Mouse (Mus musculus): ENCODE measurements around the gene Stx11. TPM values are rescaled to one million over a fixed set of nuclear protein-coding genes. Genes with fewer than 3 reads are reported as not detected.

The Stx11 gene
- polyA plus RNA-seq, 2 experiments: 2.1 to 4.4 TPM

- DNase-seq (ENCODE audit: low spot score) (no peak), ATAC-seq (ENCODE audit: low FRiP score, low read depth) (no peak)
- no peaks in the 10 kb centered on the region for H3K27me3 ChIP-seq (ENCODE audit: control insufficient read depth, insufficient read depth, low read length)
- H3K9ac ChIP-seq (ENCODE audit: low read depth, low read length, severe bottlenecking): no peak overlapping the region
- H3K4me1 ChIP-seq (ENCODE audit: control insufficient read depth, insufficient read depth, low read length): no peaks in the 10 kb centered on the region
- no peaks in the 10 kb centered on the region for H3K9me3 ChIP-seq (ENCODE audit: control insufficient read depth, low read length)
- H3K4me3 ChIP-seq (replicated peaks; ENCODE audit: low read length): no peak overlapping the region
- no peak overlapping the region for H3K4me2 ChIP-seq (replicated peaks; ENCODE audit: low read depth, low read length, severe bottlenecking)
- H3K27ac ChIP-seq (replicated peaks; ENCODE audit: low read depth, low read length): no peak overlapping the region
- no peaks in the 10 kb centered on the region for H3K36me3 ChIP-seq (ENCODE audit: control insufficient read depth, insufficient read depth, low read length)
- TF ChIP-seq POLR2A (IDR thresholded peaks at IDR 0.05; ENCODE audit: borderline replicate concordance, extremely low read depth, insufficient read depth, insufficient read length): no peak
- WGBS: 41% methylated on average over 6 of the region's 6 CpGs
Observed at GRCm38 (mm10) chr10:12930351-12930905, 33.7 kb downstream of the Stx11 start.

DNA sequence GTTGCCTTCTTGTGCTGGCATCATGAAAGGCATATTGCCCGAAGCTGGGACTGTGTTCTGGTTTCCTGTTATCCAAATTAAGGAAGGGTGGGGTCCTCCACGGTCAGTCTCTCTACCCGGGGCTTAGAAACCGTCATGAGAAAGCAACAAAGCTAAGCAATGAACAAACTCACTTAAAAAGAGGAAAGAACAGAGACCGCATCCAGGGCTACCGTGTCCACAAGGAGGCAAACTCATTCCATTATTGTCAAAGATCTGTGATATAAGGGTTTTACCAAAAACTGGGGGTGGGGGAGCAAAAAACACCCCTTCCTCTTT, 34.3 kb downstream of the Stx11 start:
- Histone ChIP-seq H3K4me1 (ENCODE audit: control insufficient read depth, insufficient read depth, low read length) (no peaks in the 10 kb centered on the region), H3K36me3 (ENCODE audit: control insufficient read depth, insufficient read depth, low read length) (no peaks in the 10 kb centered on the region), H3K27ac (replicated peaks; ENCODE audit: low read depth, low read length) (no peak overlapping the region), H3K9ac (ENCODE audit: low read depth, low read length, severe bottlenecking) (no peak overlapping the region), H3K4me2 (replicated peaks; ENCODE audit: low read depth, low read length, severe bottlenecking) (no peak overlapping the region), H3K27me3 (ENCODE audit: control insufficient read depth, insufficient read depth, low read length) (no peaks in the 10 kb centered on the region), H3K4me3 (replicated peaks; ENCODE audit: low read length) (no peak overlapping the region), H3K9me3 (ENCODE audit: control insufficient read depth, low read length) (no peaks in the 10 kb centered on the region)
- WGBS: 63% methylated on average over 6 of the region's 6 CpGs
- ATAC-seq (ENCODE audit: low FRiP score, low read depth): no peak
- no peak for TF ChIP-seq POLR2A (IDR thresholded peaks at IDR 0.05; ENCODE audit: borderline replicate concordance, extremely low read depth, insufficient read depth, insufficient read length)
- DNase-seq (ENCODE audit: low spot score): no peak

DNA sequence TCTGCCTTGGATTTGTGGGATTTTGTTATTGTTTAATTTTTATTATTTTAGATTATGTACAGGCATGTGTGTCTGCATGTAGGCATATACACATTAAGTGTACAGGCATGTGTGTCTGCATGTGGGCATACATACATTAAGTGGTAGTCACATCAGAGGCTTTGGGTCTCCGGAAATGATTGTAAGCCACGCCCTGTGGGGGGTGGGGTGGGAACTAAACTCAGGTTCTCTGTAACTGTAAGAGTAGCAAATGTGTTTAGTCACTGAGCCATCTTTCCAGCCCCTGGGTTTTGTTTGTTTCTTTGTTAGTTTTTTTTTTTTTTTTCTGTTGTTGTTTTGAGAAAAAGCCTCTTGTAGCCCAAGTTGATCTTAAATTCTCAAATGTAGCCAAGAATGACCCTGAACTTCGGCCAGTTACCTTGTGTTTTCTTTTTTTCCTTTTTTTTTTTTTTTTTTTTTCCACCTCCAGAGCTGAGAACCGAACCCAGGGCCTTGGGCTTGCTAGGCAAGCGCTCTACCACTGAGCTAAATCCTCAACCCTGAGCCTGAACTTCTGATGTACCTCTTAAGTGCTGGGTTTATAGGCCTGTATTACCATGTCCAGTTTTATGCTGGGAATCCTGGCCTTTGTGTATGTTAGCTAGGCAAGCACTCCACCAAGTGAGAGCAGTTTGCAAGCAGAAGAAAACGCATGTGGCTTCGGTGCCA, 34.8 kb downstream of the Stx11 start:
- Histone ChIP-seq H3K9me3 (ENCODE audit: control insufficient read depth, low read length) (no peaks in the 10 kb centered on the region), H3K27me3 (ENCODE audit: control insufficient read depth, insufficient read depth, low read length) (no peaks in the 10 kb centered on the region), H3K36me3 (ENCODE audit: control insufficient read depth, insufficient read depth, low read length) (no peaks in the 10 kb centered on the region), H3K27ac (replicated peaks; ENCODE audit: low read depth, low read length) (no peak overlapping the region), H3K4me1 (ENCODE audit: control insufficient read depth, insufficient read depth, low read length) (no peaks in the 10 kb centered on the region), H3K4me3 (replicated peaks; ENCODE audit: low read length) (no peak overlapping the region), H3K9ac (ENCODE audit: low read depth, low read length, severe bottlenecking) (no peak overlapping the region), H3K4me2 (replicated peaks; ENCODE audit: low read depth, low read length, severe bottlenecking) (no peak overlapping the region)
- no peak for TF ChIP-seq POLR2A (IDR thresholded peaks at IDR 0.05; ENCODE audit: borderline replicate concordance, extremely low read depth, insufficient read depth, insufficient read length)
- 81% methylated on average over 7 of the region's 7 CpGs for WGBS
- ATAC-seq (ENCODE audit: low FRiP score, low read depth): no peak
- DNase-seq (ENCODE audit: low spot score): no peak

DNA sequence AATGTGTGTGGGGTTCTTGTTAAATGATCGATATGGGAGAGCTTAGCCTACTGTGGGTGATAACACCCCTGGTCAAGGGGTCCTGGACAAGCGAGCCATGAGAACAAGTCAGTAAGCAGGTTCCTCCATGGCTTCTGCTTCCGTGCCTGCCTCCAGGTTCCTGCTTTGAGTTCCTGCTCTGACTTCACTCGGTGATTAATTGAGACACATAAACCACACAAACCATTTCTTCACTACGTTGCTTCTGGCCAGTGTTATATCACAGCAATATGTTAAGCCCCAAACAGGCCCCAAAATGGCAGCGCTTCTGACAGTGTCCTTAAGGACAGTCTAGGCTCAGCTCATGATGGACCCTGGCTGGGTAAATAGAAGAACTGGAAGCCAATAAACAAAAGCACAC, 35.9 kb downstream of the Stx11 start:
- H3K4me2 ChIP-seq (replicated peaks; ENCODE audit: low read depth, low read length, severe bottlenecking): no peak overlapping the region
- no peak overlapping the region for H3K9ac ChIP-seq (ENCODE audit: low read depth, low read length, severe bottlenecking)
- H3K4me1 ChIP-seq (ENCODE audit: control insufficient read depth, insufficient read depth, low read length): peaks cover 5% of the 10 kb centered on the region; the same call in 1 of the 2 replicates
- no peak overlapping the region for H3K4me3 ChIP-seq (replicated peaks; ENCODE audit: low read length)
- WGBS: 74% methylated on average over 6 of the region's 6 CpGs
- ATAC-seq (ENCODE audit: low FRiP score, low read depth) (no peak), DNase-seq (ENCODE audit: low spot score) (no peak)
- TF ChIP-seq POLR2A (IDR thresholded peaks at IDR 0.05; ENCODE audit: borderline replicate concordance, extremely low read depth, insufficient read depth, insufficient read length): no peak
- H3K9me3 ChIP-seq (ENCODE audit: control insufficient read depth, low read length): no peaks in the 10 kb centered on the region
- H3K27ac ChIP-seq (replicated peaks; ENCODE audit: low read depth, low read length): no peak overlapping the region
- no peaks in the 10 kb centered on the region for H3K36me3 ChIP-seq (ENCODE audit: control insufficient read depth, insufficient read depth, low read length)
- no peaks in the 10 kb centered on the region for H3K27me3 ChIP-seq (ENCODE audit: control insufficient read depth, insufficient read depth, low read length)

- peak; percentile 65; the same call in 1 of the 2 replicates for TF ChIP-seq POLR2A (IDR thresholded peaks at IDR 0.05; ENCODE audit: borderline replicate concordance, extremely low read depth, insufficient read depth, insufficient read length)
- peak; percentile 95 for ATAC-seq (ENCODE audit: low FRiP score, low read depth)
- 2% methylated on average over 55 of the region's 55 CpGs for WGBS
Observed at GRCm38 (mm10) chr10:12922574-12923353, 41.3 kb downstream of the Stx11 start.

More at GRCm38 (mm10) chr10:12922574-12923353, 41.3 kb downstream of the Stx11 start:
- peak; percentile 98 for DNase-seq (ENCODE audit: low spot score)
- H3K27ac ChIP-seq (replicated peaks; ENCODE audit: low read depth, low read length): peak overlapping the region; percentile 86
- peaks cover 5% of the 10 kb centered on the region; the same call in 1 of the 2 replicates for H3K4me1 ChIP-seq (ENCODE audit: control insufficient read depth, insufficient read depth, low read length)
- no peaks in the 10 kb centered on the region for H3K9me3 ChIP-seq (ENCODE audit: control insufficient read depth, low read length)
- no peaks in the 10 kb centered on the region for H3K27me3 ChIP-seq (ENCODE audit: control insufficient read depth, insufficient read depth, low read length)
- H3K9ac ChIP-seq (ENCODE audit: low read depth, low read length, severe bottlenecking): peak overlapping the region; percentile 65
- no peaks in the 10 kb centered on the region for H3K36me3 ChIP-seq (ENCODE audit: control insufficient read depth, insufficient read depth, low read length)
- H3K4me2 ChIP-seq (replicated peaks; ENCODE audit: low read depth, low read length, severe bottlenecking): peak overlapping the region; percentile 60
- peak overlapping the region; percentile 62 for H3K4me3 ChIP-seq (replicated peaks; ENCODE audit: low read length)
